Mouse (Mus musculus): ENCODE results near the gene Nrxn1.

- TF ChIP-seq ZNF384 (IDR thresholded peaks at IDR 0.05; ENCODE audit: low read depth, low read length) (no peak), ZC3H11A (IDR thresholded peaks at IDR 0.05; ENCODE audit: borderline replicate concordance, low read depth, low read length) (no peak), MAFK (IDR thresholded peaks at IDR 0.05; ENCODE audit: insufficient read depth, low read depth, low read length) (no peak), CHD2 (IDR thresholded peaks at IDR 0.05; ENCODE audit: low read depth, low read length) (no peak)
These were observed 896.1 kb downstream of the Nrxn1 start for GRCm38 (mm10) chr17:90196772-90197171.

Data from ES-E14 (cell line).